Mouse (Mus musculus) frontal cortex, postnatal 25 days (tissue): Measurements from ENCODE around the gene 1700003E16Rik.
A peak's percentile ranks its signal among the peaks of the same experiment; 100 is the strongest.

Source experiments
- DNase-seq, 2 experiments: peaks; one replicate each; pipeline ENCODE4 v3.0.0; 2022; ENCODE audit warnings: low spot score in 2 of 2

1700003E16Rik gene

GRCm38 (mm10) chr6:83127419-83127818, 28.8 kb upstream of the 1700003E16Rik start:
- no peak for DNase-seq

GRCm38 (mm10) chr6:83131469-83132034, 24.7 kb upstream of the 1700003E16Rik start:
- DNase-seq = no peak

GRCm38 (mm10) chr6:83132176-83132919, 23.9 kb upstream of the 1700003E16Rik start:
- no peak for DNase-seq

GRCm38 (mm10) chr6:83134226-83134625, 22.0 kb upstream of the 1700003E16Rik start:
- no peak for DNase-seq

GRCm38 (mm10) chr6:83134951-83135513, 21.2 kb upstream of the 1700003E16Rik start, which contains the start of gene Rtkn:
Gene Rtkn, plus strand, starts transcription at chr6:83135463.
- DNase-seq = no peak

- DNase-seq = no peak
These were observed 20.5 kb upstream of the 1700003E16Rik start for GRCm38 (mm10) chr6:83135571-83136161.

GRCm38 (mm10) chr6:83136291-83136880, 19.8 kb upstream of the 1700003E16Rik start:
- no peak for DNase-seq

- DNase-seq = no peak
These were observed 19.2 kb upstream of the 1700003E16Rik start for GRCm38 (mm10) chr6:83136881-83137575.

- no peak for DNase-seq
These were observed 18.6 kb upstream of the 1700003E16Rik start for GRCm38 (mm10) chr6:83137576-83137950.

GRCm38 (mm10) chr6:83138056-83138455, 18.1 kb upstream of the 1700003E16Rik start:
- no peak for DNase-seq

GRCm38 (mm10) chr6:83140044-83140443, 16.2 kb upstream of the 1700003E16Rik start:
- no peak for DNase-seq

- DNase-seq = no peak
These were observed 14.6 kb upstream of the 1700003E16Rik start for GRCm38 (mm10) chr6:83141636-83142035.

GRCm38 (mm10) chr6:83142211-83142731, 13.9 kb upstream of the 1700003E16Rik start:
- DNase-seq = peak; percentile 50 to 53

- no peak for DNase-seq
These were observed 13.3 kb upstream of the 1700003E16Rik start for GRCm38 (mm10) chr6:83142886-83143285.

GRCm38 (mm10) chr6:83145209-83145608, 11.0 kb upstream of the 1700003E16Rik start:
- DNase-seq = no peak

GRCm38 (mm10) chr6:83145805-83146204, 10.4 kb upstream of the 1700003E16Rik start:
- no peak for DNase-seq

GRCm38 (mm10) chr6:83147280-83147679, 8.9 kb upstream of the 1700003E16Rik start:
- no peak for DNase-seq

- DNase-seq = no peak
These were observed 4.5 kb upstream of the 1700003E16Rik start for GRCm38 (mm10) chr6:83151721-83152120.

GRCm38 (mm10) chr6:83153038-83153437, 3.2 kb upstream of the 1700003E16Rik start:
- DNase-seq = no peak

- no peak for DNase-seq
These were observed 2.7 kb upstream of the 1700003E16Rik start for GRCm38 (mm10) chr6:83153485-83153884.

- DNase-seq = no peak
These were observed 509 bp upstream of the 1700003E16Rik start for GRCm38 (mm10) chr6:83155552-83156238.
